Mouse (Mus musculus): ENCODE data around the gene Fkbp9. TPM values are rescaled to one million over a fixed set of nuclear protein-coding genes. Genes with fewer than 3 reads are reported as not detected.
A peak's percentile ranks its signal among the peaks of the same experiment; 100 is the strongest.

Gene Fkbp9
- 10 to 100 TPM; 33.7 to 34.0 TPM for total RNA-seq (2021)

- DNase-seq, result peak; percentile 67
- intact Hi-C loops (cut with DNase I), result no loop called here
Observed at GRCm38 (mm10) chr6:56831697-56832406, at the start of gene Fkbp9. Fkbp9 (plus strand) TSS chr6:56832059.

GRCm38 (mm10) chr6:56783561-56784272 is 48.1 kb upstream of the Fkbp9 start:
- intact Hi-C loops (cut with DNase I), result no loop called here
- DNase-seq, result no peak

- intact Hi-C loops (cut with DNase I), result no loop called here
Observed at GRCm38 (mm10) chr6:56785068-56785467, 46.8 kb upstream of the Fkbp9 start.

GRCm38 (mm10) chr6:56787668-56788067 is 44.2 kb upstream of the Fkbp9 start:
- DNase-seq, result no peak
- intact Hi-C loops (cut with DNase I), result no loop called here

More at GRCm38 (mm10) chr6:56785068-56785467, 46.8 kb upstream of the Fkbp9 start:
- no peak for DNase-seq

GRCm38 (mm10) chr6:56789336-56789735 is 42.5 kb upstream of the Fkbp9 start:
- no peak for DNase-seq

GRCm38 (mm10) chr6:56794834-56795233 is 37.0 kb upstream of the Fkbp9 start:
- intact Hi-C loops (cut with DNase I), result no loop called here

More at GRCm38 (mm10) chr6:56789336-56789735, 42.5 kb upstream of the Fkbp9 start:
- intact Hi-C loops (cut with DNase I), result no loop called here

GRCm38 (mm10) chr6:56796232-56796631 is 35.6 kb upstream of the Fkbp9 start:
- intact Hi-C loops (cut with DNase I), result no loop called here
- no peak for DNase-seq

More at GRCm38 (mm10) chr6:56794834-56795233, 37.0 kb upstream of the Fkbp9 start:
- no peak for DNase-seq

- intact Hi-C loops (cut with DNase I), result no loop called here
- DNase-seq, result peak; percentile 22
Observed at GRCm38 (mm10) chr6:56796668-56797141, 35.2 kb upstream of the Fkbp9 start.

- intact Hi-C loops (cut with DNase I), result no loop called here
- DNase-seq, result peak; percentile 95
Observed at GRCm38 (mm10) chr6:56797311-56798151, 34.3 kb upstream of the Fkbp9 start, which contains the start of gene Kbtbd2. Kbtbd2 (minus strand) TSS chr6:56797813.

- no peak for DNase-seq
- intact Hi-C loops (cut with DNase I), result no loop called here
Observed at GRCm38 (mm10) chr6:56798152-56798465, 33.8 kb upstream of the Fkbp9 start.

- intact Hi-C loops (cut with DNase I), result loop anchor here (5.0 to 10.0 kb wide), 3 partner anchors 102 to 1410 kb away; partner anchors contain the start of gene Vmn1r27
- DNase-seq, result no peak
Observed at GRCm38 (mm10) chr6:56805026-56805425, 26.8 kb upstream of the Fkbp9 start.

- DNase-seq, result no peak
- intact Hi-C loops (cut with DNase I), result loop anchor here (5.0 to 10.0 kb wide), 3 partner anchors 101 to 1409 kb away; partner anchors contain the start of gene Vmn1r27
Observed at GRCm38 (mm10) chr6:56806195-56806594, 25.7 kb upstream of the Fkbp9 start.

- intact Hi-C loops (cut with DNase I), result loop anchor here (2.0 to 10.0 kb wide), 4 partner anchors 99 to 1406 kb away; partner anchors contain the start of gene Vmn1r27
- DNase-seq, result no peak
Observed at GRCm38 (mm10) chr6:56808656-56809055, 23.2 kb upstream of the Fkbp9 start.

GRCm38 (mm10) chr6:56813332-56813731 is 18.5 kb upstream of the Fkbp9 start:
- intact Hi-C loops (cut with DNase I), result no loop called here
- DNase-seq, result no peak

GRCm38 (mm10) chr6:56818436-56819123 is 13.3 kb upstream of the Fkbp9 start:
- intact Hi-C loops (cut with DNase I), result no loop called here
- DNase-seq, result no peak

- intact Hi-C loops (cut with DNase I), result no loop called here
Observed at GRCm38 (mm10) chr6:56819124-56819487, 12.8 kb upstream of the Fkbp9 start.

GRCm38 (mm10) chr6:56825657-56826056 is 6.2 kb upstream of the Fkbp9 start:
- no peak for DNase-seq
- intact Hi-C loops (cut with DNase I), result no loop called here

More at GRCm38 (mm10) chr6:56819124-56819487, 12.8 kb upstream of the Fkbp9 start:
- no peak for DNase-seq

GRCm38 (mm10) chr6:56832407-56832796 is 543 bp downstream of the Fkbp9 start:
- intact Hi-C loops (cut with DNase I), result no loop called here
- DNase-seq, result no peak

GRCm38 (mm10) chr6:56832830-56833229 is 971 bp downstream of the Fkbp9 start:
- no peak for DNase-seq
- intact Hi-C loops (cut with DNase I), result no loop called here

- intact Hi-C loops (cut with DNase I), result no loop called here
- DNase-seq, result no peak
Observed at GRCm38 (mm10) chr6:56834769-56835168, 2.9 kb downstream of the Fkbp9 start.

Data from left cerebral cortex, postnatal 4 days (tissue).